Mouse (Mus musculus): Measurements from ENCODE around the gene Dtd1. TPM values are rescaled to one million over a fixed set of nuclear protein-coding genes. Genes with fewer than 3 reads are reported as not detected.

Gene Dtd1
- total RNA-seq, 2 experiments from 2014 or later, result 18.4 to 19.9 TPM

- peak; percentile 17 to 42 for DNase-seq
These were observed 39.0 kb downstream of the Dtd1 start for GRCm38 (mm10) chr2:144638719-144639118.

GRCm38 (mm10) chr2:144640101-144640500 lies 40.4 kb downstream of the Dtd1 start:
- no peak for DNase-seq

DNA sequence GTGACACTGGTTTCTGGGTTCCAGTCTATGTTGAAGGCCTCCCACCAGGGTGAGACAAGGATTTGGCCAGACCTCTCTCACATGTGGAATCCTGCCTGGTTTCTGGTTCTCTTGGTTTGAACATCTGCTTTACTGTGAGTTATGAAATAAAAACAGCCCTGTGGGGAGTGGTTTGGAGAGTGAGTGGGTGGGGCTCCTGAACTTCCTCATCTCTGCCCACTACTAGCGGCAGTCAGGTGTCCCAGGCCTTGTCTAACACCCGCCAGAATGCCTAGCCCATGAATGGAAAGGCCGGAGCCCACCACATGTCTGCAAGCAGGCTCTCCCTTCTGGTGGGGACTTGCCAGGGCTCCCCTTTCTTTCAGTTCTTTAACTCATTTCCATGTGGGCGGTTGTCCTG lies 42.3 kb downstream of the Dtd1 start:
- DNase-seq, result peak; percentile 38 to 44

DNA sequence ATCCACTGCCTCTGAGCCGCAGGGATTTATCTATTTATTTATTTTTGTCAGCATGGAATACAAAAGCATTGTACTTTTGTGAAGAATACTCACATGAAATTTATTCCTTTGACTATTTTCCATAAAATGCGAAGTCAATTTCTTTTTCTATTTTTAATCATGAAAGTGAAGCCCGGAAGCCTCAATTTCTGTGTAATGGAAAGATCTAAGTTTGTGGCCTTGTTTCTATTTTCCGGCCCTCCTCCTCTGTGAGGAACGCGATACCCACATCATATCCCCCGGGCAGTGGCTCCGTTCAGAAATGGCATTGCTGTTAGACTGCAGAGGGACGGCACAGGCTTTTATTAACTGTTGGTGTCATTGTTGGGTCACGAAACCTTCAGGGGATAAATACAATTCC lies 46.7 kb downstream of the Dtd1 start:
- no peak for DNase-seq

DNA sequence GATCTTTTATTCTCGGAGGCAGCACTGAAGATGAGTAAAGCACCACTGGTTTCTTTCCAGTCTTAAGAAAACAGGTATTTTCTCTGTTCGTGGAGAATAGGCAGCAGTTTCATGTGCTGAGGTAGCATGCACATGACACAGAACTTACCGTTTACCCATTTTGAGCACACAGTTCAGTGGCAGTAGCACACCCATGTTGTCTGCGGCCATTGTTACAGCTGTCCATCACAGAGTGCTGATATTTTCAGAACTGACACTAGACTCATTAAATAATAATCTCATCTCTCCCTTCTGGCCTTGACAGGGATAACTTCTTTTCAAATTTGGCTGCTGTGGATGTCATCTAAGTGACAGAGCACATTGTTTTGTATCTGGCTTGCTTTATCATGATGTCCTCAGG lies 47.5 kb downstream of the Dtd1 start:
- no peak for DNase-seq

GRCm38 (mm10) chr2:144649960-144650359 lies 50.3 kb downstream of the Dtd1 start:
- no peak for DNase-seq

DNA sequence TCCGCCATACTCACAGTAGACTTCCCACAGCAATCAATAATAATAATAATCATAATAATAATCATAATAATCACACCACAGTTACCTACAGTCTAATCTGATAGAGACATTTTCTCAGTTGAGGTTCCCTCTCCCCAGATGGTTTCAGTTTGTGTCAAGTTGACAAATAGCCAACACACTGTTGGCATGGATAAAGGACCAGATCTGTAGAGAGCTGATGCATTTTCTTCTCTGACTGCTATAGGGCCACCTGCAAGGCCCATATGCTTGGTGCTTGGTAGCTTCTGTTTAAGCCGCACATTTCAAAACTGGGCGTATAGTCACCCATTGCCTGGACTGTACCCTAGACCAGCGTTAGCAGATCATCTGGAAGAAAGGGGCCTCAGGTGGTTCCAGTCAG lies 53.1 kb downstream of the Dtd1 start:
- no peak for DNase-seq

DNA sequence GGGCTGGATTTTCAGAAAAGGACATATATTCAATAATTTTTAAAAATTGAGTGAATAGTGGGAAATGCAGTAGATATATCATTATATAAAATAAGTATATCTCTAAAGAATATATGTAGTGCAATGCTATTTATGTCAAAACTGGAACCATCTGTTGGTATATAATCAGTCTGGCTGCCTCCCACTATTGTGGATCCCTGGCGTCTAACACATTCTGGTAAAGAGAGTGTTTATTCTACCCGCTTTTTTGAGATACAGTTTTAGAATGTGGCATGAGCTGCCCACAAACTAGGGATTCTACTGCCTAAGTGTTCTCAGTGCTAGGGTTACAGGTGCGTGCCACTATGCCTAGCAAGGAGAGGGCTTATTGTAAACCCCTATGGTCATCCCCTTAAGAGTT lies 55.6 kb downstream of the Dtd1 start:
- no peak for DNase-seq

DNA sequence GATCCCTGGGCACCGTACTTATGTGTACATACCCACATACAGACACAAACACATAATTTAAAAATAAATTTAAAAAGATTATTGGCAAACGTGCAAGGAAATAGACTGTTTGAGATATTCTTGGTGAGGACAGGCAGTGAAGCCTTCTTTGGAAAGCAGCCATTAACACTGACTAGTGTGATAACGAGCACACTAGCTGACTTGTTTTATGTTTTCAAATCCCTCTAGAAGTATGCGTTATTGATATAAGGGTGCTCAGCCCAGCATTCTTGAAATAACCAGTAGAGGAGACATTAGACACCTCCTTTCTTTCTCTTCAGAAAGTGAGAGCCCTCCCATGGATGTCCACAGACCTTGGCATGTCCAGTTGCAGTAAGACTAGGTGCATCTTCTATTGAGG lies 68.8 kb downstream of the Dtd1 start:
- DNase-seq, result peak; percentile 3 to 17

DNA sequence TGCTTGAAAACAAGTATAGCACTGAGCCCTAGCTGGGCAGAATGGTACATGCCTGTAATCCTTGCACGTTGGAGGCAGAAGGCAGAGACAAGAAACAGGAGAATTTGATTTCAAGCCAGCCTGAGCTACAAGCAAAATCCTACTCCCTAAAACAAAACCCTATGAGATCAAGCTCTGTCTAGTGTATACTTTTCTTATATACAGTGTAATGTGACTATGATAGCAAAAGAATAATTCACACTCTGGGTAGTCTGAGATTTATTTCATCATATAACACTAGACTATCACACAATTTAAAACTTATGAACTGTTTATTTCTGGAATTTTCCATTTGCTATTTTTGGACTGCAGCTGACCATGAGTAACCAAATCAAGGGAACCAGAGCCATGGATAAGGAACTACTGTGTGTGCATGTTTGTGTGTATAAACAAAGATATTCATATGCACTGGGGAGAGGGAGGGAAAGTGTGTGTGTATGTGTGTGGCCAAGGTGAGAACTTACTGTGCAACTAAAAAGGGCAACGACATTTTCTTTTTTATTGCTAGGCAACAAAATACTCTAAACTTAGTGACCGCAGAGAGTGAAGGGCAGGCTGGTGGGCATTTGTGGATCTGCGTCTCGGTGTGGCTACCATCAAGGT lies 70.7 kb downstream of the Dtd1 start:
- DNase-seq, result no peak

GRCm38 (mm10) chr2:144672397-144672796 lies 72.7 kb downstream of the Dtd1 start:
- DNase-seq, result no peak

GRCm38 (mm10) chr2:144676546-144677228 lies 77.0 kb downstream of the Dtd1 start:
- peak; percentile 40 to 44 for DNase-seq

- DNase-seq, result peak in 1 of 2 experiments; percentile 7
These were observed 77.5 kb downstream of the Dtd1 start for GRCm38 (mm10) chr2:144677229-144677571.

DNA sequence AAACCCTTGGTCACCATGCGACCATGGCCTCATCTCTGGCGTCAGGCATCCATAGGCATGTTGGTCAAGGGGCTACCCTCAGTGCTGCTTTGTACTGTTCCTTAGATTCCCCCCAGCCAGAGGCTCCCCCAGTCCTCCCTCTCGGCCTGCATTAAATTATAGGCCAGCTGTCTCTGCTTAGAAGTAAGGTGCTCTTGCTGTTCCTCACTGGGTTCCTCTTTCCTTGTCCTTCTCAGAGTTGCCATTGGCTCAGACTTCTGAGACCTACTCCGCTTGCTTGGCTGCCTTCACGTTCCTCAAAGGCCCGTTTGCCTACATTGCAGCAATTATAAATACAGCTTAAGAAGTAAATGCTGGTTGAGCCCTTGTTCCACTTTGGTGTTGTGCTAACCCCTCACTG lies 79.1 kb downstream of the Dtd1 start:
- DNase-seq, result no peak

GRCm38 (mm10) chr2:144679394-144679793 lies 79.7 kb downstream of the Dtd1 start:
- peak; percentile 11 to 17 for DNase-seq

GRCm38 (mm10) chr2:144692219-144692732 lies 92.6 kb downstream of the Dtd1 start:
- no peak for DNase-seq

DNA sequence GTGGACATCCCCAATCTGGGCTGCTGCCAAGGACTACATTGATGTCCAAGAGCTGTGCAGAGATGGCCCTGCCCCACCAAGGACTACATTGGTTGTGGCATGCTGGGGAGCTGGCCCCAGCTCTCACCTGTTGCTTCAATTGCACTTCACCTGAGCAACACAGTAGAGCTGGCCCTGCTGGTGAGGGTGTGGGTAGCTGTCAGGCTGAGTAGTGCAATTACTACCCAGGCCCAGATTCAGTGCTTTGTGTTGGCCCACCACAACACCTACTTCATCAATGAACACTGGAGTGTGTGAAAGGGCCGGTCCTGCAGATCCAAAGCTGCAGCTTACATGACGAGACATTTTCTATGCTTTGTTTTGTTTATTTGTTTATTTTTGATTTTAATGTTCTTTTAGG lies 93.1 kb downstream of the Dtd1 start:
- DNase-seq, result no peak

- no peak for DNase-seq
These were observed 95.2 kb downstream of the Dtd1 start for GRCm38 (mm10) chr2:144694923-144695322.

- no peak for DNase-seq
These were observed 98.3 kb downstream of the Dtd1 start for GRCm38 (mm10) chr2:144698046-144698445.

DNA sequence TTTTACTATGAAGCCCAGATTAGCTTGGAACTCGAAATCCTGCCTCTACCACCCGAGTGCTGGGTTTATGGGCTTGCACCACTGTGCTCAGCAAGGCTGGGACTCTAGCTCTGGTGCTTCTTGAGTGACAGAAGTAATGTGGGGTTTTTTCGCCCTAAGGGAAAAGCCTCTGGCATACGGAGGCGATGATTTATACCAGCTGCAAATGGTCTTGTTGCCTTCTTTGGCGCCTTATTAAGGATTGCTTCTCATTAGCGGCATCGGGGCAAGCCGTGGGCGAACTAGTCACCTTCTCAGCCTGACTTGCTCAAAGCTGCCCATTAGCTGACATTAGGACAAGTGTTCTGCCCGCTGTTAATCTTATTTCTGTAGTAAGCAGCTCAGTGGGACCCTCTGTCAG lies 100.9 kb downstream of the Dtd1 start:
- no peak for DNase-seq

GRCm38 (mm10) chr2:144701415-144702149 lies 101.9 kb downstream of the Dtd1 start:
- no peak for DNase-seq

- DNase-seq, result no peak
These were observed 109.6 kb downstream of the Dtd1 start for GRCm38 (mm10) chr2:144709285-144709684.

- DNase-seq, result no peak
These were observed 110.0 kb downstream of the Dtd1 start for GRCm38 (mm10) chr2:144709704-144710103.
